Mouse (Mus musculus): ENCODE data around the gene Zcrb1. TPM values are rescaled to one million over a fixed set of nuclear protein-coding genes. Genes with fewer than 3 reads are reported as not detected.

Zcrb1 gene
- total and polyA plus RNA-seq, 3 experiments, result 49.1 to 146 (median 60.3) TPM

- DNase-seq (ENCODE audit: extremely low read depth), result no peak
- H3K4me3 ChIP-seq (replicated peaks in 1 of 3; ENCODE audit: low read depth in 2 of 3, low read length in 2 of 3, poor library complexity in 1 of 3), result peak overlapping the region; percentile 30 to 84 (median 75)
- in situ Hi-C loops (cut with MboI; ENCODE audit: low pct_ligation_motif_present, low pct_unique_long_range_greater_than_20kb, low sequenced_read_pairs) (no loop called here), dilution Hi-C loops (cut with MboI; ENCODE audit: extremely low pct_ligation_motif_present, extremely low pct_unique_long_range_greater_than_20kb, low sequenced_read_pairs) (no loop called here)
- H3K27me3 ChIP-seq (replicated peaks), result no peaks in the 10 kb centered on the region
- peaks cover 9 to 11% of the 10 kb centered on the region in 2 experiments for H3K4me1 ChIP-seq (ENCODE audit: control insufficient read depth in 1 of 2, insufficient read depth in 2 of 2)
- peaks cover 15% of the 10 kb centered on the region for H3K79me2 ChIP-seq (replicated peaks; ENCODE audit: control insufficient read depth, extremely low read depth, insufficient read depth, poor library complexity, severe bottlenecking)
- 0 out of 2 replicates have a peak, but pooled peaks have one; percentile 25 for TF ChIP-seq UBTF (IDR thresholded peaks at IDR 0.05; ENCODE audit: low read depth, low read length)
- TF ChIP-seq ZNF384 (IDR thresholded peaks at IDR 0.05; ENCODE audit: low read depth, low read length), result no peak
- TF ChIP-seq SIN3A (IDR thresholded peaks at IDR 0.05; ENCODE audit: low read length), result peak; percentile 56
- TF ChIP-seq MXI1 (IDR thresholded peaks at IDR 0.05; ENCODE audit: low read depth, low read length), result no peak
- no peak overlapping the region for H3K4me2 ChIP-seq (ENCODE audit: insufficient read depth, low read depth, poor library complexity, severe bottlenecking)
- H3K9ac ChIP-seq (ENCODE audit: insufficient read depth, low read depth), result peak overlapping the region; percentile 94
- H3K9me3 ChIP-seq (replicated peaks; ENCODE audit: low read length), result no peaks in the 10 kb centered on the region
- H3K27ac ChIP-seq (ENCODE audit: insufficient read depth, low read depth), result no peak overlapping the region
- H3K36me3 ChIP-seq (replicated peaks in 1 of 2; ENCODE audit: control insufficient read depth in 1 of 2, insufficient read depth in 1 of 2, low read length in 1 of 2), result peaks cover 9 to 14% of the 10 kb centered on the region in 2 experiments
These were observed 61.5 kb downstream of the Zcrb1 start for GRCm38 (mm10) chr15:93336658-93336924.

Other genes starting within 250 kb of the Zcrb1 start
- gene Gxylt1, start 123.2 kb downstream of the Zcrb1 start, total RNA-seq (2012; rRNA removed), result 7.5 TPM in 2 replicates
- 9.3 and 9.5 TPM in 2 replicates for gene Gxylt1, start 123.2 kb downstream of the Zcrb1 start, total RNA-seq (2014; rRNA removed)
- 17.1 and 18.5 TPM in 2 replicates for gene Gxylt1, start 123.2 kb downstream of the Zcrb1 start, polyA plus RNA-seq (2012; ENCODE audit: insufficient read length, low read depth)
- gene Yaf2, start 61.4 kb downstream of the Zcrb1 start, total RNA-seq (2012; rRNA removed), result 32.7 and 33.7 TPM in 2 replicates
- 78.4 and 84.8 TPM in 2 replicates for gene Yaf2, start 61.4 kb downstream of the Zcrb1 start, total RNA-seq (2014; rRNA removed)
- gene Yaf2, start 61.4 kb downstream of the Zcrb1 start, polyA plus RNA-seq (2012; ENCODE audit: insufficient read length, low read depth), result 40.9 and 46.2 TPM in 2 replicates
- 22.9 and 27.9 TPM in 2 replicates for gene Pphln1, start within 50 bp of the Zcrb1 start, total RNA-seq (2012; rRNA removed)
- gene Pphln1, start within 50 bp of the Zcrb1 start, total RNA-seq (2014; rRNA removed), result 63.9 and 69.0 TPM in 2 replicates
- gene Pphln1, start within 50 bp of the Zcrb1 start, polyA plus RNA-seq (2012; ENCODE audit: insufficient read length, low read depth), result 59.3 and 59.9 TPM in 2 replicates
- 0.46 and 0.64 TPM in 2 replicates for gene Prickle1, start 197.6 kb upstream of the Zcrb1 start, total RNA-seq (2012; rRNA removed)
- gene Prickle1, start 197.6 kb upstream of the Zcrb1 start, total RNA-seq (2014; rRNA removed), result 1.1 and 1.7 TPM in 2 replicates
- gene Prickle1, start 197.6 kb upstream of the Zcrb1 start, polyA plus RNA-seq (2012; ENCODE audit: insufficient read length, low read depth), result 1.5 and 1.8 TPM in 2 replicates

Measured in CH12.LX (cell line).